ENCODE assay signal across 8 mouse cellular contexts in genomic region chr4:86612289-86612620, GRCm38 (mm10). TPM values are rescaled to one million over a fixed set of nuclear protein-coding genes. Genes with fewer than 3 reads are reported as not detected.
DNase-seq lines count a peak whose midpoint lies in the region; ATAC-seq lines count a peak whose summit lies in the region.

No protein-coding gene starts in this region.

- H3K9me3 ChIP-seq in kidney, embryonic 15.5 days (replicated peaks): no peaks in the 10 kb centered on the region
- H3K9me3 ChIP-seq in hindbrain, embryonic 16.5 days (ENCODE audit: control insufficient read depth, low read length): no peaks in the 10 kb centered on the region
- H3K9me3 ChIP-seq in midbrain, embryonic 16.5 days (replicated peaks; ENCODE audit: control insufficient read depth, low read length, poor library complexity, severe bottlenecking): no peaks in the 10 kb centered on the region

- peak overlapping the region; percentile 94 for H3K4me3 ChIP-seq in kidney, embryonic 15.5 days (replicated peaks)
- peak overlapping the region; percentile 91 for H3K4me3 ChIP-seq in hindbrain, embryonic 16.5 days (ENCODE audit: low read length)
- H3K4me3 ChIP-seq in midbrain, embryonic 16.5 days (ENCODE audit: low read depth, low read length): peak overlapping the region; percentile 85

- H3K4me2 ChIP-seq in kidney, embryonic 15.5 days: peak overlapping the region; percentile 70
- H3K4me2 ChIP-seq in hindbrain, embryonic 16.5 days (ENCODE audit: low read length): peak overlapping the region; percentile 59
- H3K4me2 ChIP-seq in midbrain, embryonic 16.5 days (ENCODE audit: low read length): peak overlapping the region; percentile 52

- peak overlapping the region; percentile 31; the same call in 1 of the 2 replicates for H3K9ac ChIP-seq in kidney, embryonic 15.5 days
- H3K9ac ChIP-seq in hindbrain, embryonic 16.5 days (ENCODE audit: low read depth, low read length): peak overlapping the region; percentile 55
- peak overlapping the region; percentile 57; the same call in 1 of the 2 replicates for H3K9ac ChIP-seq in midbrain, embryonic 16.5 days (ENCODE audit: low read depth, low read length)

- DNase-seq in kidney, postnatal 4 days: no peak
- peak; percentile 12 for DNase-seq in c-Kit-positive CD71-negative TER-119-negative erythroid progenitor cells, embryonic 14.5 days (ENCODE audit: low read depth)
- no peak for DNase-seq in right cerebral cortex, adult 2 months (ENCODE audit: low spot score in 2 of 2)
- DNase-seq in kidney, adult 8-10 months: no peak
- DNase-seq in left cerebral cortex, adult 8-10 months (ENCODE audit: low spot score in 2 of 2): no peak

- ATAC-seq in kidney, embryonic 15.5 days (replicated peaks; ENCODE audit: low FRiP score): no peak
- ATAC-seq in hindbrain, embryonic 16.5 days: no peak
- ATAC-seq in midbrain, embryonic 16.5 days: no peak; the same call in 1 of the 2 replicates

- WGBS in kidney, embryonic 15.5 days: 35% methylated on average over 8 of the region's 8 CpGs
- 34% methylated on average over 8 of the region's 8 CpGs for WGBS in hindbrain, embryonic 16.5 days
- WGBS in midbrain, embryonic 16.5 days: 37% methylated on average over 8 of the region's 8 CpGs

- peaks cover 7% of the 10 kb centered on the region for H3K36me3 ChIP-seq in kidney, embryonic 15.5 days
- H3K36me3 ChIP-seq in hindbrain, embryonic 16.5 days (ENCODE audit: control insufficient read depth, insufficient read depth, low read length): no peaks in the 10 kb centered on the region
- H3K36me3 ChIP-seq in midbrain, embryonic 16.5 days (ENCODE audit: control insufficient read depth, insufficient read depth, low read length): no peaks in the 10 kb centered on the region

- no peaks in the 10 kb centered on the region for H3K27me3 ChIP-seq in kidney, embryonic 15.5 days
- H3K27me3 ChIP-seq in hindbrain, embryonic 16.5 days (replicated peaks; ENCODE audit: control insufficient read depth, insufficient read depth, low read length): no peaks in the 10 kb centered on the region
- H3K27me3 ChIP-seq in midbrain, embryonic 16.5 days (ENCODE audit: control insufficient read depth, insufficient read depth, low read depth, low read length): no peaks in the 10 kb centered on the region; the same call in 1 of the 2 replicates

- H3K4me1 ChIP-seq in kidney, embryonic 15.5 days: peaks cover 8% of the 10 kb centered on the region
- H3K4me1 ChIP-seq in hindbrain, embryonic 16.5 days (ENCODE audit: control insufficient read depth, insufficient read depth, low read depth, low read length): peaks cover 8% of the 10 kb centered on the region
- H3K4me1 ChIP-seq in midbrain, embryonic 16.5 days (ENCODE audit: control insufficient read depth, insufficient read depth, low read length): peaks cover 19% of the 10 kb centered on the region

- peak overlapping the region; percentile 75 for H3K27ac ChIP-seq in kidney, embryonic 15.5 days
- peak overlapping the region; percentile 56; the same call in 1 of the 2 replicates for H3K27ac ChIP-seq in hindbrain, embryonic 16.5 days (ENCODE audit: low read depth, low read length)
- peak overlapping the region; percentile 65 for H3K27ac ChIP-seq in midbrain, embryonic 16.5 days (ENCODE audit: low read length)

RNA-seq across cellular contexts. Expression of gene Haus6, which starts 0.4 kb away (rescaled TPM):
- 19.3 and 20.7 TPM in 2 replicates for polyA plus RNA-seq in kidney, embryonic 15.5 days (2015; fragmentation: Nextera tagmentation; extraction: Ambion mirVana)
- polyA plus RNA-seq in hindbrain, embryonic 16.5 days (2015; fragmentation: Nextera tagmentation; extraction: Ambion mirVana): 5.0 and 5.5 TPM in 2 replicates
- 4.0 and 5.6 TPM in 2 replicates for polyA plus RNA-seq in midbrain, embryonic 16.5 days (2015; fragmentation: Nextera tagmentation; extraction: Ambion mirVana)
- 10 to 100 TPM in 3 of 4 experiments, 1 to 10 TPM in 1; 9.0 to 11.0 (median 10.5) TPM for total RNA-seq in left cerebral cortex, adult 8-10 months (2022)

RNA-seq across cellular contexts. Expression of gene Rraga, which starts 36.8 kb away (rescaled TPM):
- polyA plus RNA-seq in kidney, embryonic 15.5 days (2015; fragmentation: Nextera tagmentation; extraction: Ambion mirVana): 82.4 and 83.1 TPM in 2 replicates
- 154 and 160 TPM in 2 replicates for polyA plus RNA-seq in hindbrain, embryonic 16.5 days (2015; fragmentation: Nextera tagmentation; extraction: Ambion mirVana)
- polyA plus RNA-seq in midbrain, embryonic 16.5 days (2015; fragmentation: Nextera tagmentation; extraction: Ambion mirVana): 156 and 169 TPM in 2 replicates
- 100 to 1,000 TPM; 137 to 150 (median 140) TPM for total RNA-seq in left cerebral cortex, adult 8-10 months (2022)

RNA-seq across cellular contexts. Expression of gene Saxo1, which starts 54.1 kb away (rescaled TPM):
- 0.19 TPM in 1 of 2 replicates, not detected in the other for polyA plus RNA-seq in kidney, embryonic 15.5 days (2015; fragmentation: Nextera tagmentation; extraction: Ambion mirVana)
- polyA plus RNA-seq in hindbrain, embryonic 16.5 days (2015; fragmentation: Nextera tagmentation; extraction: Ambion mirVana): not detected in 2 replicates
- not detected in 2 replicates for polyA plus RNA-seq in midbrain, embryonic 16.5 days (2015; fragmentation: Nextera tagmentation; extraction: Ambion mirVana)
- total RNA-seq in left cerebral cortex, adult 8-10 months (2022): not detected

RNA-seq across cellular contexts. Expression of gene Plin2, which starts 57.6 kb away (rescaled TPM):
- 58.0 and 70.8 TPM in 2 replicates for polyA plus RNA-seq in kidney, embryonic 15.5 days (2015; fragmentation: Nextera tagmentation; extraction: Ambion mirVana)
- polyA plus RNA-seq in hindbrain, embryonic 16.5 days (2015; fragmentation: Nextera tagmentation; extraction: Ambion mirVana): 49.5 and 53.8 TPM in 2 replicates
- 38.2 and 40.2 TPM in 2 replicates for polyA plus RNA-seq in midbrain, embryonic 16.5 days (2015; fragmentation: Nextera tagmentation; extraction: Ambion mirVana)
- total RNA-seq in left cerebral cortex, adult 8-10 months (2022): 10 to 100 TPM; 12.3 to 24.9 (median 18.8) TPM
